Mouse (Mus musculus): Measurements from ENCODE around the gene Ccr9. TPM values are rescaled to one million over a fixed set of nuclear protein-coding genes. Genes with fewer than 3 reads are reported as not detected.

Ccr9 gene
- polyA plus RNA-seq, 1 experiment, result not detected

- Histone ChIP-seq H3K9me3 (peaks cover 15% of the 10 kb centered on the region), H3K36me3 (replicated peaks; ENCODE audit: low read length) (peaks cover 60% of the 10 kb centered on the region)
These were observed 110.8 kb downstream of the Ccr9 start for GRCm38 (mm10) chr9:123788855-123789529.

DNA sequence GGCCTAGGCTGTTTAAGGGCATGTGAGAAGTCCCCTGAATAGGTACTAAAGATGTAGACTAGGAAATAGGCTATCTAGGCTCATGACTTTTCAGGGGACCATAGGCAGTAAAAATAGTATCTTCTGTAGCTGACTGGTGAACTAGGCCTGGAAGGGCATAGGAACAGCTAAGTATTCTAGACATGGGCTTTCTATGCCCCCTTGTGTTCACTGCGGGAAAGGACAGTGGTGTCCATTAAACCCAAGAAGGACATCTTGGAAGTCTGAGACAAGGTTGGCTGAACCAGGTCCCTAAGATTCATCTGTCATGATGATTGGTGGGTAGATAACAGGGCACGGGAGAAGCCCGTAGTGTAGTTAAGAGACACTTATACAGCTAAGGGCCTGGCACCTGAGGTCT is 117.9 kb downstream of the Ccr9 start:
- TF ChIP-seq GATA1 (IDR thresholded peaks at IDR 0.05; ENCODE audit: borderline replicate concordance, low read length) (no peak), FLI1 (IDR thresholded peaks at IDR 0.05; ENCODE audit: low read length) (no peak)

More at GRCm38 (mm10) chr9:123788855-123789529, 110.8 kb downstream of the Ccr9 start:
- TF ChIP-seq FLI1 (IDR thresholded peaks at IDR 0.05; ENCODE audit: low read length) (no peak), GATA1 (IDR thresholded peaks at IDR 0.05; ENCODE audit: borderline replicate concordance, low read length) (no peak)
- H3K4me3 ChIP-seq (replicated peaks), result no peak overlapping the region
- no peaks in the 10 kb centered on the region; the same call in 1 of the 2 replicates for H3K4me1 ChIP-seq
- H3K27me3 ChIP-seq (replicated peaks), result no peaks in the 10 kb centered on the region

GRCm38 (mm10) chr9:123801527-123801926 is 123.3 kb downstream of the Ccr9 start:
- no peaks in the 10 kb centered on the region for H3K27me3 ChIP-seq (replicated peaks)
- peak overlapping the region; percentile 28 for H3K4me3 ChIP-seq (replicated peaks)
- peaks cover 28% of the 10 kb centered on the region for H3K4me1 ChIP-seq
- H3K36me3 ChIP-seq (replicated peaks; ENCODE audit: low read length), result peaks cover 98% of the 10 kb centered on the region
- no peak for TF ChIP-seq FLI1 (IDR thresholded peaks at IDR 0.05; ENCODE audit: low read length)
- TF ChIP-seq GATA1 (IDR thresholded peaks at IDR 0.05; ENCODE audit: borderline replicate concordance, low read length), result no peak
- H3K9me3 ChIP-seq, result no peaks in the 10 kb centered on the region

More for the DNA sequence above, 117.9 kb downstream of the Ccr9 start:
- Histone ChIP-seq H3K4me3 (replicated peaks) (no peak overlapping the region), H3K9me3 (no peaks in the 10 kb centered on the region), H3K4me1 (peaks cover 14% of the 10 kb centered on the region), H3K36me3 (replicated peaks; ENCODE audit: low read length) (peaks cover 98% of the 10 kb centered on the region), H3K27me3 (replicated peaks) (no peaks in the 10 kb centered on the region)

DNA sequence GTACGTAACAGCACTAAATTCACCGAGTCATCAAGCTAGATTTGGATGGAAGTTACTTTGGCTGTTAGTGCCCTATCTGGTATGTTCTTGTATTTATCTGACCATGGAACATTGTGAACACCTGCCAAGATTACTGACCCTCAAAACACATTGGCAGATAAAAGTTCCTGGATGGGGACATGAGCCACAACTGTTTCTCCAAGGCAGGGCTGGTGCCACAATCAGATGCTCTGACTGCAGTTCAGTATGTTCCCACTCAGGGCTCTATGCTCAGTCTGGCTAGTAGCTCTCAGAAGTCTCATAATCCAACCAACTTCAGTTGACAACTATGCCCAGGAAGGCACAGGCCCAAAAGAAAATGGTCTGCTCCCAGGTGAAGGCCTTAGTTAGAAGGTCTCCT is 124.2 kb downstream of the Ccr9 start:
- H3K4me1 ChIP-seq, result peaks cover 28% of the 10 kb centered on the region
- H3K9me3 ChIP-seq, result no peaks in the 10 kb centered on the region
- peaks cover 96% of the 10 kb centered on the region for H3K36me3 ChIP-seq (replicated peaks; ENCODE audit: low read length)
- TF ChIP-seq GATA1 (IDR thresholded peaks at IDR 0.05; ENCODE audit: borderline replicate concordance, low read length) (no peak), FLI1 (IDR thresholded peaks at IDR 0.05; ENCODE audit: low read length) (no peak)
- H3K4me3 ChIP-seq (replicated peaks), result no peak overlapping the region
- no peaks in the 10 kb centered on the region for H3K27me3 ChIP-seq (replicated peaks)

DNA sequence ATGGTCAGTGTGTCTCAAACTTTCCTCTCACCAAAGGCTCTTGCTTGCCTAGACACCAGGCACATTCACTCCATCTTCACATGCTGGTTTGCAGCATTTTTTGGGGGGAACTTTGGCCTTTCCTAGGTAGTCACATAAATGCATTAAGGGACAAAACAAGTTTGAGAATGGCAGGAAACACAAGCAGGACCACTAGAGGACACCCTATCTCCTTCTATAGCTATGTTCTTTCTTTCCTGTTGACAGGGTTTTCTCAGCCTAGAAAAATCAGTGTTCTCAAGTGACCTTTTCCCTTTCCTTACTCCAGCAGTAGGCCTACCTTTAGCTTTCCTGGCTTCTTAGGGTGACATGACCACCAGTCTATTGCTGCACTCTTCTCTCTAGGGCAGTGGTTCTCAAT is 124.7 kb downstream of the Ccr9 start:
- Histone ChIP-seq H3K9me3 (no peaks in the 10 kb centered on the region), H3K27me3 (replicated peaks) (no peaks in the 10 kb centered on the region), H3K4me3 (replicated peaks) (no peak overlapping the region), H3K36me3 (replicated peaks; ENCODE audit: low read length) (peaks cover 96% of the 10 kb centered on the region), H3K4me1 (peaks cover 28% of the 10 kb centered on the region)
- TF ChIP-seq GATA1 (IDR thresholded peaks at IDR 0.05; ENCODE audit: borderline replicate concordance, low read length) (no peak), FLI1 (IDR thresholded peaks at IDR 0.05; ENCODE audit: low read length) (no peak)

- TF ChIP-seq FLI1 (IDR thresholded peaks at IDR 0.05; ENCODE audit: low read length) (no peak), GATA1 (IDR thresholded peaks at IDR 0.05; ENCODE audit: borderline replicate concordance, low read length) (no peak)
- H3K4me1 ChIP-seq, result peaks cover 47% of the 10 kb centered on the region
- H3K4me3 ChIP-seq (replicated peaks), result no peak overlapping the region
- H3K36me3 ChIP-seq (replicated peaks; ENCODE audit: low read length), result peaks cover 97% of the 10 kb centered on the region
- no peaks in the 10 kb centered on the region for H3K9me3 ChIP-seq
- no peaks in the 10 kb centered on the region for H3K27me3 ChIP-seq (replicated peaks)
These were observed 127.0 kb downstream of the Ccr9 start for GRCm38 (mm10) chr9:123805241-123805640.

GRCm38 (mm10) chr9:123806267-123806666 is 128.0 kb downstream of the Ccr9 start, which contains the start of gene Cxcr6:
Gene Cxcr6 (plus strand): TSS chr9:123806475.
- H3K36me3 ChIP-seq (replicated peaks; ENCODE audit: low read length), result peaks cover 97% of the 10 kb centered on the region
- H3K27me3 ChIP-seq (replicated peaks), result no peaks in the 10 kb centered on the region
- H3K4me1 ChIP-seq, result peaks cover 41% of the 10 kb centered on the region
- no peaks in the 10 kb centered on the region for H3K9me3 ChIP-seq
- H3K4me3 ChIP-seq (replicated peaks), result no peak within 1 kb of the TSS
- no peak for TF ChIP-seq GATA1 (IDR thresholded peaks at IDR 0.05; ENCODE audit: borderline replicate concordance, low read length)
- no peak for TF ChIP-seq FLI1 (IDR thresholded peaks at IDR 0.05; ENCODE audit: low read length)

DNA sequence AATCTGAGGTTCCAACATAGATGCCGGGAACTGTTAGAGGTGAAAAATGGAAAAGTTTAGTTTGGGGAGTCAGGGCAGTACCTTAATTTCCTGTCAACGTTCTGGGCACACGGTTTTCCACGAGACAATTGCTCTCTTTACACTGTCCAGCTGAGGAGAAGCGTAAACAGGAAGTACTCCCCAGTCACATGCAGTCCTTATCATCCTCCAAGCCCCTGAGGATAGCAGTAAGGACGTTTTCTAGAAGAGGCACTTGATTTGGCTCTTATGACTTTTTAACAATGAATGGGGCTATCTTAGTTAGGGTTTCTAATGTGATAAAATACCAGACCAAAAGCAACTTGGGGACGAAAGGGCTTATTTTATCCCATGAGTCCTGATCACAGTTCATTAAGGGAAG is 130.3 kb downstream of the Ccr9 start:
- Histone ChIP-seq H3K4me1 (peaks cover 35% of the 10 kb centered on the region), H3K4me3 (replicated peaks) (peak overlapping the region; percentile 47), H3K36me3 (replicated peaks; ENCODE audit: low read length) (peaks cover 98% of the 10 kb centered on the region), H3K27me3 (replicated peaks) (no peaks in the 10 kb centered on the region), H3K9me3 (no peaks in the 10 kb centered on the region)
- TF ChIP-seq FLI1 (IDR thresholded peaks at IDR 0.05; ENCODE audit: low read length), result no peak
- no peak for TF ChIP-seq GATA1 (IDR thresholded peaks at IDR 0.05; ENCODE audit: borderline replicate concordance, low read length)

- Histone ChIP-seq H3K27me3 (replicated peaks) (peaks cover 2% of the 10 kb centered on the region), H3K36me3 (replicated peaks; ENCODE audit: low read length) (peaks cover 98% of the 10 kb centered on the region), H3K9me3 (no peaks in the 10 kb centered on the region), H3K4me3 (replicated peaks) (no peak overlapping the region), H3K4me1 (peaks cover 40% of the 10 kb centered on the region)
- no peak for TF ChIP-seq GATA1 (IDR thresholded peaks at IDR 0.05; ENCODE audit: borderline replicate concordance, low read length)
- TF ChIP-seq FLI1 (IDR thresholded peaks at IDR 0.05; ENCODE audit: low read length), result no peak
These were observed 133.6 kb downstream of the Ccr9 start for GRCm38 (mm10) chr9:123811831-123812230.

- no peak for TF ChIP-seq GATA1 (IDR thresholded peaks at IDR 0.05; ENCODE audit: borderline replicate concordance, low read length)
- no peak for TF ChIP-seq FLI1 (IDR thresholded peaks at IDR 0.05; ENCODE audit: low read length)
- Histone ChIP-seq H3K36me3 (replicated peaks; ENCODE audit: low read length) (peaks cover 100% of the 10 kb centered on the region), H3K4me3 (replicated peaks) (no peak overlapping the region), H3K4me1 (peaks cover 26% of the 10 kb centered on the region), H3K27me3 (replicated peaks) (peaks cover 2% of the 10 kb centered on the region), H3K9me3 (no peaks in the 10 kb centered on the region)
These were observed 136.1 kb downstream of the Ccr9 start for GRCm38 (mm10) chr9:123814326-123814725.
